Mouse (Mus musculus): Measurements from ENCODE around the gene Exoc3. TPM values are rescaled to one million over a fixed set of nuclear protein-coding genes. Genes with fewer than 3 reads are reported as not detected.

Gene Exoc3
- polyA plus RNA-seq, 1 experiment, result 45.6 TPM

GRCm38 (mm10) chr13:74218441-74218840 is 9.9 kb upstream of the Exoc3 start:
- Histone ChIP-seq H3K36me3 (ENCODE audit: control insufficient read depth, insufficient read depth, low read length) (no peaks in the 10 kb centered on the region), H3K4me1 (replicated peaks; ENCODE audit: control insufficient read depth, insufficient read depth, low read length) (no peaks in the 10 kb centered on the region), H3K27me3 (ENCODE audit: control insufficient read depth, insufficient read depth, low read length) (no peaks in the 10 kb centered on the region), H3K4me3 (ENCODE audit: control insufficient read depth, insufficient read depth, low read length) (no peak overlapping the region), H3K27ac (ENCODE audit: control insufficient read depth, insufficient read depth, low read length) (no peak overlapping the region)
- WGBS, result 94% methylated on average over 3 of the region's 3 CpGs
- no peak for TF ChIP-seq CTCF (IDR thresholded peaks at IDR 0.05; ENCODE audit: borderline replicate concordance, control insufficient read depth, extremely low read depth, insufficient read depth, low read length, poor library complexity)
- no peak for TF ChIP-seq POLR2A (IDR thresholded peaks at IDR 0.05; ENCODE audit: control insufficient read depth, extremely low read depth, insufficient read depth, low read length, poor library complexity)
- no peak for DNase-seq

- H3K36me3 ChIP-seq (ENCODE audit: control insufficient read depth, insufficient read depth, low read length), result no peaks in the 10 kb centered on the region; the same call in 1 of the 2 replicates
- peaks cover 2% of the 10 kb centered on the region; the same call in 1 of the 2 replicates for H3K4me1 ChIP-seq (replicated peaks; ENCODE audit: control insufficient read depth, insufficient read depth, low read length)
- DNase-seq, result peak; percentile 30
- H3K4me3 ChIP-seq (ENCODE audit: control insufficient read depth, insufficient read depth, low read length), result peak overlapping the region; percentile 99
- H3K27ac ChIP-seq (ENCODE audit: control insufficient read depth, insufficient read depth, low read length), result peak overlapping the region; percentile 89
- WGBS, result 9% methylated on average over 12 of the region's 12 CpGs
- no peaks in the 10 kb centered on the region for H3K27me3 ChIP-seq (ENCODE audit: control insufficient read depth, insufficient read depth, low read length)
- TF ChIP-seq CTCF (IDR thresholded peaks at IDR 0.05; ENCODE audit: borderline replicate concordance, control insufficient read depth, extremely low read depth, insufficient read depth, low read length, poor library complexity) (no peak), POLR2A (IDR thresholded peaks at IDR 0.05; ENCODE audit: control insufficient read depth, extremely low read depth, insufficient read depth, low read length, poor library complexity) (no peak)
Observed at GRCm38 (mm10) chr13:74208986-74209345, 434 bp upstream of the Exoc3 start.

DNA sequence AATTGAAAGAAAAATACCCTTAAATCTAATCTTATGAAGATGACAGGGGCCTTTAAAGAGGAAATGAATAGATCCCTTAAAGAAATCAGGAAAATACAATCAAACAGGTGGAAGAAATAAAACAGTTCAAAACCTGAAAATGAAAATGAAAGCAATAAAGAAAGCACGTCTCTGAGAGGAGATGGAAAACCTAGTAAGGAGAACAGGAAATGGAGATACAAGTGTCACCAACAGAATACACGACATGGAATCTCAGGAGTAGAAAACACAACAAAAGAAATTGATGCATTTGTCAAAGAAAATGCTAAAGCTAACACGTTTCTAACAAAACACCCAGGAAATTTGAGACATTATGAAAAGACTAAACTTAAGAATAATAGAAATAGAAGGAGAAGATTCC is 12.1 kb downstream of the Exoc3 start:
- DNase-seq, result no peak
- peaks cover 36% of the 10 kb centered on the region for H3K36me3 ChIP-seq (ENCODE audit: control insufficient read depth, insufficient read depth, low read length)
- no peak overlapping the region for H3K27ac ChIP-seq (ENCODE audit: control insufficient read depth, insufficient read depth, low read length)
- no peaks in the 10 kb centered on the region for H3K27me3 ChIP-seq (ENCODE audit: control insufficient read depth, insufficient read depth, low read length)
- WGBS, result 88% methylated on average over 3 of the region's 3 CpGs
- H3K4me3 ChIP-seq (ENCODE audit: control insufficient read depth, insufficient read depth, low read length), result no peak overlapping the region
- no peaks in the 10 kb centered on the region for H3K4me1 ChIP-seq (replicated peaks; ENCODE audit: control insufficient read depth, insufficient read depth, low read length)
- TF ChIP-seq CTCF (IDR thresholded peaks at IDR 0.05; ENCODE audit: borderline replicate concordance, control insufficient read depth, extremely low read depth, insufficient read depth, low read length, poor library complexity) (no peak), POLR2A (IDR thresholded peaks at IDR 0.05; ENCODE audit: control insufficient read depth, extremely low read depth, insufficient read depth, low read length, poor library complexity) (no peak)

DNA sequence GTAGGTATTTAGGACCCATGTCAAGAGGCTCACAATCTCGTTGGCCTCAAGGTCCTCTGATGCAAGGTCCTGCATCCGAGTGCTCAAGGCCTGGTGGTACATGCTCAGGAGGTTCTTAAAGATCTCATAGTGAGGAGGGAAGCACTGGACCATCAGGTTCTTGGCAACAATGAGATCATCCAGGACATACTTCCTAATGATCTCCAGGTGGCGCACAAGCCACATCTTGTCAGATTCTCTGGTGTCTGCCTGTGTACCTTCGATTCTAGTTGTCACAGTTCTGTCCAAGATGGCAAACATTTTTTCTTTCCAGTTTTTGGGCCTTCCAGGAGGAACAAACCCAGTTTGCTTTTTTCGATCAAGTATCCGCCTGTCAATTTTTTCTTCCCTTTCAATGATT is 15.9 kb downstream of the Exoc3 start:
- TF ChIP-seq POLR2A (IDR thresholded peaks at IDR 0.05; ENCODE audit: control insufficient read depth, extremely low read depth, insufficient read depth, low read length, poor library complexity) (no peak), CTCF (IDR thresholded peaks at IDR 0.05; ENCODE audit: borderline replicate concordance, control insufficient read depth, extremely low read depth, insufficient read depth, low read length, poor library complexity) (no peak)
- Histone ChIP-seq H3K36me3 (ENCODE audit: control insufficient read depth, insufficient read depth, low read length) (peaks cover 53% of the 10 kb centered on the region), H3K4me3 (ENCODE audit: control insufficient read depth, insufficient read depth, low read length) (no peak overlapping the region), H3K27me3 (ENCODE audit: control insufficient read depth, insufficient read depth, low read length) (no peaks in the 10 kb centered on the region), H3K4me1 (replicated peaks; ENCODE audit: control insufficient read depth, insufficient read depth, low read length) (no peaks in the 10 kb centered on the region), H3K27ac (ENCODE audit: control insufficient read depth, insufficient read depth, low read length) (no peak overlapping the region)
- 96% methylated on average over 6 of the region's 6 CpGs for WGBS
- DNase-seq, result no peak

GRCm38 (mm10) chr13:74183011-74183695 is 25.4 kb downstream of the Exoc3 start:
- H3K4me3 ChIP-seq (ENCODE audit: control insufficient read depth, insufficient read depth, low read length), result no peak overlapping the region
- H3K27ac ChIP-seq (ENCODE audit: control insufficient read depth, insufficient read depth, low read length), result no peak overlapping the region
- TF ChIP-seq CTCF (IDR thresholded peaks at IDR 0.05; ENCODE audit: borderline replicate concordance, control insufficient read depth, extremely low read depth, insufficient read depth, low read length, poor library complexity), result no peak
- no peak for TF ChIP-seq POLR2A (IDR thresholded peaks at IDR 0.05; ENCODE audit: control insufficient read depth, extremely low read depth, insufficient read depth, low read length, poor library complexity)
- H3K36me3 ChIP-seq (ENCODE audit: control insufficient read depth, insufficient read depth, low read length), result peaks cover 28% of the 10 kb centered on the region
- 92% methylated on average over 5 of the region's 5 CpGs for whole genome bisulfite sequencing
- no peaks in the 10 kb centered on the region for H3K4me1 ChIP-seq (replicated peaks; ENCODE audit: control insufficient read depth, insufficient read depth, low read length)
- H3K27me3 ChIP-seq (ENCODE audit: control insufficient read depth, insufficient read depth, low read length), result no peaks in the 10 kb centered on the region
- DNase-seq, result no peak

DNA sequence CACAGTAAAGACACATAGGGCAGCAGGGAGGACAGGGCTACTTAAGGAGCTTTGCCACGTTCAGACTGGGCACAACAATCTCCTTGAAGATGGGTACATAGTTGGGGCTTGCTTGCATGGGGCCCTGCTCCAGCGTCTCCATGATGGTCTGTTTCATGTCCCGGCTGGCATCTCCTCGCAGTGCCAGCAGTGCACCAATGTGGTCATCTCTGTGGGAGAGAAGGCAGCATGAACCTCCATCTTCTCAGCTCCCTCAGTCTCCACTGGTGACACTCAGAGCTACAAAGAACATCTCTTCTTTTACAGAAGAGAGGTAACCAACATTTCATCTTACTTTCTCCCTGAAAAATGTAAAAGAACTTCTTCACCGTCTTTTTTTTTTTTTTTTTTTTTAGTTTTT is 36.5 kb downstream of the Exoc3 start:
- H3K27ac ChIP-seq (ENCODE audit: control insufficient read depth, insufficient read depth, low read length), result no peak overlapping the region
- peaks cover 3% of the 10 kb centered on the region for H3K4me1 ChIP-seq (replicated peaks; ENCODE audit: control insufficient read depth, insufficient read depth, low read length)
- DNase-seq, result no peak
- TF ChIP-seq POLR2A (IDR thresholded peaks at IDR 0.05; ENCODE audit: control insufficient read depth, extremely low read depth, insufficient read depth, low read length, poor library complexity) (no peak), CTCF (IDR thresholded peaks at IDR 0.05; ENCODE audit: borderline replicate concordance, control insufficient read depth, extremely low read depth, insufficient read depth, low read length, poor library complexity) (no peak)
- over 99% methylated on average over 5 of the region's 5 CpGs for WGBS
- peaks cover 18% of the 10 kb centered on the region for H3K36me3 ChIP-seq (ENCODE audit: control insufficient read depth, insufficient read depth, low read length)
- no peak overlapping the region for H3K4me3 ChIP-seq (ENCODE audit: control insufficient read depth, insufficient read depth, low read length)
- H3K27me3 ChIP-seq (ENCODE audit: control insufficient read depth, insufficient read depth, low read length), result no peaks in the 10 kb centered on the region
